Mouse (Mus musculus): ENCODE measurements around the gene Dcst2.

- no peak for TF ChIP-seq CTCF (IDR thresholded peaks at IDR 0.05 in 2 of 3, conservative IDR thresholded peaks at IDR 0.05 in 1 of 3; ENCODE audit: control insufficient read depth in 1 of 3, insufficient read depth in 1 of 3, low read depth in 2 of 3, low read length in 3 of 3, poor library complexity in 1 of 3, severe bottlenecking in 1 of 3)
- TF ChIP-seq MYB (IDR thresholded peaks at IDR 0.05; ENCODE audit: low read depth, low read length): no peak
- TF ChIP-seq POLR2A (IDR thresholded peaks at IDR 0.05; ENCODE audit: control insufficient read depth in 1 of 2, insufficient read depth in 1 of 2, low read depth in 1 of 2, low read length in 2 of 2, poor library complexity in 1 of 2): no peak
- no peak for TF ChIP-seq NRF1 (IDR thresholded peaks at IDR 0.05; ENCODE audit: insufficient read depth, low read depth, low read length, poor library complexity, severe bottlenecking)
- TF ChIP-seq MAX (IDR thresholded peaks at IDR 0.05; ENCODE audit: low read length): no peak
- no peak for TF ChIP-seq UBTF (IDR thresholded peaks at IDR 0.05; ENCODE audit: borderline replicate concordance, insufficient read depth, low read depth, low read length)
Observed at GRCm38 (mm10) chr3:89419981-89420380, 58.2 kb downstream of the Dcst2 start.
